Mouse (Mus musculus) testis, adult 2 months (tissue): Measurements from ENCODE around the gene Cd3g. TPM values are rescaled to one million over a fixed set of nuclear protein-coding genes. Genes with fewer than 3 reads are reported as not detected.
"Not testable (repeated sequence)": the region's sequence is repeated elsewhere in the genome, so short reads cannot be mapped to it uniquely, and the experiment has no call there.

ENCODE experiments used
- H3K27ac ChIP-seq: fragments of 200-500 bp; 2 replicates; pipeline ENCODE4 v1.5.1; 2012; ENCODE audit warnings: low read depth, low read length; ENCODE audit not compliant: control insufficient read depth, insufficient read depth
- H3K27me3 ChIP-seq: fragments of 200-500 bp; 2 replicates; pipeline ENCODE4 v1.6.1; 2012; ENCODE audit warnings: mild to moderate bottlenecking, low read length, moderate library complexity; ENCODE audit not compliant: control insufficient read depth, insufficient read depth
- H3K36me3 ChIP-seq: fragments of 200-500 bp; 2 replicates; pipeline ENCODE4 v1.6.1; 2012; ENCODE audit warnings: mild to moderate bottlenecking, low read length; ENCODE audit not compliant: control insufficient read depth, insufficient read depth
- H3K4me1 ChIP-seq: fragments of 200-500 bp; 2 replicates; pipeline ENCODE4 v1.6.1; 2012; ENCODE audit warnings: low read length; ENCODE audit not compliant: control insufficient read depth, insufficient read depth
- H3K4me3 ChIP-seq: fragments of 200-500 bp; 2 replicates; pipeline ENCODE4 v1.5.1; 2012; ENCODE audit warnings: low read depth, mild to moderate bottlenecking, low read length, moderate library complexity, mixed read lengths; ENCODE audit not compliant: control insufficient read depth
- CTCF ChIP-seq: fragments of 200-500 bp; IDR thresholded peaks from 2 replicates; pipeline ENCODE4 v1.5.1; 2012; ENCODE audit warnings: low read depth, mild to moderate bottlenecking, inconsistent platforms, low read length, moderate library complexity; ENCODE audit not compliant: control insufficient read depth, insufficient read depth, insufficient replicate concordance
- POLR2A ChIP-seq: fragments of 200-500 bp; IDR thresholded peaks from 2 replicates; pipeline ENCODE4 v1.6.1; 2012; ENCODE audit warnings: low read depth, mild to moderate bottlenecking, inconsistent platforms, low read length, moderate library complexity; ENCODE audit not compliant: control insufficient read depth
- polyA plus RNA-seq: library from polyadenylated mRNA; depleted of rRNA; stranded (reverse); fragments of >200 nt; gene quantifications from 2 replicates; pipeline ENCODE4 v1.2.3, GENCODE M21; 2012

Gene Cd3g
- polyA plus RNA-seq, 1 experiment, result not detected

- no peaks in the 10 kb centered on the region for H3K36me3 ChIP-seq
- no peaks in the 10 kb centered on the region; the same call in 1 of the 2 replicates for H3K4me1 ChIP-seq
- H3K27ac ChIP-seq, result no peak overlapping the region
- no peaks in the 10 kb centered on the region for H3K27me3 ChIP-seq
- no peak overlapping the region for H3K4me3 ChIP-seq
- TF ChIP-seq POLR2A (no peak), CTCF (no peak)
Observed at GRCm38 (mm10) chr9:44969450-44969849, 10.8 kb downstream of the Cd3g start.

DNA sequence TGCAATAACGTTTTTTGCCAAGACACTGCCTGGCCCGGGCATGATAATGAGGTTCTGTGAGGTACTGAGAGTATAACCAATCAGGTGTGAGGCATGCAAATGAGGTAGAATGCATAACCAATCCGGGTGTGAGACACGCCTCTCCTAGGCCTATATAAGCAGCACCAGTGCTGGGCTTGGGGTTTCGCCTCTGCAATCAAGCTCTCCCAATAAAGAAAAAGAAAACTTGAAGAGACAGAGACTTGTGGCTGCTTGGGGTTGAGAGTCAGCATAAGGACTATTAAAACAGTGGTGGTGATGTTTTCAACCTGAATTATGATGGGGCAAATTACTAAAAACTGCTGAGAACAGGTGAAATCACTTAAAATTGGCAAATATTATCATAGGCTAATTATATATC is 12.5 kb downstream of the Cd3g start:
- H3K4me3 ChIP-seq, H3K27ac ChIP-seq, H3K36me3 ChIP-seq, H3K4me1 ChIP-seq, H3K27me3 ChIP-seq: not testable (repeated sequence)

GRCm38 (mm10) chr9:44966815-44967242 is 13.4 kb downstream of the Cd3g start:
- Histone ChIP-seq H3K36me3 (no peaks in the 10 kb centered on the region), H3K27me3 (no peaks in the 10 kb centered on the region), H3K4me3 (no peak overlapping the region), H3K27ac (no peak overlapping the region), H3K4me1 (no peaks in the 10 kb centered on the region; the same call in 1 of the 2 replicates)
- TF ChIP-seq CTCF (peak; percentile 19; the same call in 1 of the 2 replicates), POLR2A (no peak)

GRCm38 (mm10) chr9:44965833-44966466 is 14.3 kb downstream of the Cd3g start:
- Histone ChIP-seq H3K27me3 (no peaks in the 10 kb centered on the region), H3K4me1 (no peaks in the 10 kb centered on the region; the same call in 1 of the 2 replicates), H3K27ac (peak overlapping the region; percentile 67), H3K4me3 (peak overlapping the region; percentile 97), H3K36me3 (no peaks in the 10 kb centered on the region)
- TF ChIP-seq POLR2A (no peak), CTCF (no peak)

GRCm38 (mm10) chr9:44965126-44965832 is 15.0 kb downstream of the Cd3g start, which contains the start of gene Ube4a:
TSS of gene Ube4a (minus strand) at chr9:44965600.
- Histone ChIP-seq H3K4me1 (no peaks in the 10 kb centered on the region; the same call in 1 of the 2 replicates), H3K4me3 (peak within 1 kb of the TSS; percentile 97), H3K36me3 (no peaks in the 10 kb centered on the region), H3K27me3 (no peaks in the 10 kb centered on the region), H3K27ac (peak within 1 kb of the TSS; percentile 67)
- TF ChIP-seq POLR2A, result peak; percentile 94
- no peak for TF ChIP-seq CTCF

- H3K4me3 ChIP-seq, result no peak overlapping the region
- no peaks in the 10 kb centered on the region for H3K27me3 ChIP-seq
- peaks cover 7% of the 10 kb centered on the region for H3K36me3 ChIP-seq
- H3K27ac ChIP-seq, result no peak overlapping the region
- H3K4me1 ChIP-seq, result no peaks in the 10 kb centered on the region
- TF ChIP-seq CTCF (no peak), POLR2A (no peak)
Observed at GRCm38 (mm10) chr9:44954432-44954831, 25.8 kb downstream of the Cd3g start.

DNA sequence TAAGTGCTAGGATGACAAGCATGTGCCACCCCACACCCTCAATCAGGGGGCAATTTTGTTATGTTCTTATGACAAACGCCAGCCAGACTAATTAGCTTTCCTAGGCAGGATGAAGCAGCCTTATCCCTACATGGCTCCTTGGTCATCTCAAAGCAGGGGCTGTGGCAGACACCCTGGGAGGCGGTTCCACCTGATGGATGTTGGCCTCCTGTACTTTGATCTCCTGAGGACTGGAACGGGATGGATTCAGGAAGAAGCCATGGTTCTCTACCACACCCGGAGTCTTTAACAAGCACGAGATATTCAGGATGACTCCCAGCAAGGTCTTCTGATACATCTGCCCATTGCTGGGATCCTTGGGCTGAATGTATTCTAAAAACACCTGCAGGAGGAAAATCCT is 32.4 kb downstream of the Cd3g start:
- H3K4me3 ChIP-seq, result no peak overlapping the region
- peaks cover 3% of the 10 kb centered on the region for H3K36me3 ChIP-seq
- H3K27ac ChIP-seq, result no peak overlapping the region
- no peaks in the 10 kb centered on the region for H3K4me1 ChIP-seq
- TF ChIP-seq POLR2A, result no peak
- TF ChIP-seq CTCF, result no peak
- H3K27me3 ChIP-seq, result no peaks in the 10 kb centered on the region

GRCm38 (mm10) chr9:44946185-44946695 is 34.0 kb downstream of the Cd3g start:
- no peak overlapping the region for H3K27ac ChIP-seq
- H3K27me3 ChIP-seq, result no peaks in the 10 kb centered on the region
- peaks cover 2% of the 10 kb centered on the region for H3K36me3 ChIP-seq
- H3K4me3 ChIP-seq, result no peak overlapping the region
- no peaks in the 10 kb centered on the region for H3K4me1 ChIP-seq
- TF ChIP-seq CTCF, result no peak
- no peak for TF ChIP-seq POLR2A
